Mouse (Mus musculus): ENCODE measurements around the gene Ampd3.

DNA sequence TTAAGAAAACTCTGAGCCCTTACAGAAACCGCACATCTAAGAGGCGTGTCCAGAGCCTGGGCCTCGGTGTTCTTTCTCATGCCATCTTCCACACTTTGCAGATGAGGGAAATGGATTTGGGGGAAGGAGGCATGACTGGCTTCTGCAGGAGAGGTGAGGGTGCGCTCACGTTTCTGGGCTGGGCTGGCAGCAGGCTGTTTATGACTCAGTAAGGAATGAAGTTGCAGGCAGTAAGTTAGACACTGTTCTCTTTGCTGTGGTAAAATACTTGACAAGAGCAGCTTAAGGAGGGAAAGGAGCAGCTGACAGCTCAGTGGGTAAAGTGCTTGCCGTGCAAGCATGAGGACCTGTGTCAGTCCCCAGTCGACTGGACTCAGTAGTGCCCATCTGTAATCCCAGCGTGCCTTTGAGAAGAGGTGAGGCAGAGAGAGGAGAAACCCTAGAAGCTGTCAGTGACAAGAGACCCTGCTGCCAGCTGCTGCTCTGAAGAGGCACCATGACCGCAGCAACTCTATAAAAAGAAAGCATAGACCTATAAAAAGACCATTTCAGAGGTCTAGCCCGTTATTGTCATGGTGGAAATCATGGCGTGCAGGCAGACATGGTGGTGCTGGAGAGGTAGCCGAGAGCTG is 35.9 kb upstream of the Ampd3 start:
- TF ChIP-seq POLR2A (IDR thresholded peaks at IDR 0.05; ENCODE audit: borderline replicate concordance, insufficient read depth, low read length) (no peak), CTCF (IDR thresholded peaks at IDR 0.05; ENCODE audit: borderline replicate concordance, insufficient read depth, low read depth, low read length) (no peak)
